Mouse (Mus musculus) limb, embryonic 14.5 days (tissue): ENCODE measurements at regions not wholly inside any gene's neighbourhood (a gene's known extent, or its start where the extent isn't known, plus 50 kb on each side); places are given as distances from the start of the nearest gene placed in this dataset.
A peak's percentile ranks its signal among the peaks of the same experiment; 100 is the strongest.

ENCODE experiments used
- ATAC-seq: fragments of 200-750 bp; cut with Nextera tagmentation; 2 replicates; pipeline ENCODE4 v1.8.0; 2017; ENCODE audit warnings: low read depth, moderate number of reproducible peaks, moderate TSS enrichment; ENCODE audit not compliant: low FRiP score
- DNase-seq: peaks from one replicate; pipeline ENCODE4 v3.0.0-alpha.2; 2015; ENCODE audit warnings: low spot score
- H3K27ac ChIP-seq: fragments of 300-500 bp; sonication (generic); replicated peaks from 2 replicates; pipeline ENCODE4 v1.5.1; 2014; ENCODE audit warnings: low read depth, mild to moderate bottlenecking, low read length, moderate library complexity, mixed read lengths
- H3K27me3 ChIP-seq: fragments of 300-500 bp; sonication (generic); 2 replicates; pipeline ENCODE4 v1.6.1; 2014; ENCODE audit warnings: low read length, mixed read lengths; ENCODE audit not compliant: control insufficient read depth, insufficient read depth
- H3K36me3 ChIP-seq: fragments of 300-500 bp; sonication (generic); 2 replicates; pipeline ENCODE4 v1.6.1; 2014; ENCODE audit warnings: mild to moderate bottlenecking, low read length, moderate library complexity, mixed read lengths; ENCODE audit not compliant: control insufficient read depth, insufficient read depth
- H3K4me1 ChIP-seq: fragments of 300-500 bp; sonication (generic); 2 replicates; pipeline ENCODE4 v1.6.1; 2014; ENCODE audit warnings: antibody characterized with exemption, low read length, mixed read lengths; ENCODE audit not compliant: control insufficient read depth, insufficient read depth
- H3K4me2 ChIP-seq: fragments of 300-500 bp; sonication (generic); replicated peaks from 2 replicates; pipeline ENCODE4 v1.6.1; 2014; ENCODE audit warnings: low read depth, mild to moderate bottlenecking, low read length, moderate library complexity; ENCODE audit not compliant: severe bottlenecking
- H3K4me3 ChIP-seq: fragments of 300-500 bp; sonication (generic); replicated peaks from 2 replicates; pipeline ENCODE4 v1.5.1; 2014; ENCODE audit warnings: low read length
- H3K9ac ChIP-seq: fragments of 300-500 bp; sonication (generic); 2 replicates; pipeline ENCODE4 v1.6.1; 2014; ENCODE audit warnings: mild to moderate bottlenecking, low read depth, low read length, moderate library complexity; ENCODE audit not compliant: severe bottlenecking
- H3K9me3 ChIP-seq: fragments of 300-500 bp; sonication (generic); 2 replicates; pipeline ENCODE4 v1.6.1; 2016; ENCODE audit warnings: low read length; ENCODE audit not compliant: control insufficient read depth
- POLR2A ChIP-seq: fragments of 200-500 bp; IDR thresholded peaks from 2 replicates; pipeline ENCODE4 v1.8.0; 2012; ENCODE audit warnings: inconsistent platforms, mild to moderate bottlenecking, moderate library complexity, borderline replicate concordance; ENCODE audit not compliant: insufficient read depth, insufficient read length; ENCODE audit errors: extremely low read depth
- WGBS: fragments of 180-500 bp; shearing (Covaris S2); extraction: QIAGEN DNeasy Blood & Tissue Kit; methylation state at CpG from one replicate; pipeline ENCODE4 v1.1.7; 2014; 5-methylcytosine and 5-hydroxymethylcytosine counted together

GRCm38 (mm10) chr14:102216581-102217368, 487.0 kb downstream of the Lmo7 start:
- H3K9me3 ChIP-seq: no peaks in the 10 kb centered on the region
- ATAC-seq: peak; percentile 76
- H3K4me1 ChIP-seq: peaks cover 3% of the 10 kb centered on the region; the same call in 1 of the 2 replicates
- H3K27me3 ChIP-seq: no peaks in the 10 kb centered on the region
- TF ChIP-seq POLR2A: no peak
- H3K4me2 ChIP-seq: no peak overlapping the region
- no peak overlapping the region for H3K9ac ChIP-seq
- no peaks in the 10 kb centered on the region for H3K36me3 ChIP-seq
- H3K4me3 ChIP-seq: no peak overlapping the region
- DNase-seq: peak; percentile 68
- 44% methylated on average over 7 of the region's 7 CpGs for WGBS
- no peak overlapping the region for H3K27ac ChIP-seq

GRCm38 (mm10) chr14:102215267-102215964, 485.7 kb downstream of the Lmo7 start:
- no peak for DNase-seq
- no peaks in the 10 kb centered on the region for H3K9me3 ChIP-seq
- no peak for ATAC-seq
- TF ChIP-seq POLR2A: no peak
- no peak overlapping the region for H3K4me3 ChIP-seq
- peaks cover 3% of the 10 kb centered on the region; the same call in 1 of the 2 replicates for H3K4me1 ChIP-seq
- H3K27ac ChIP-seq: no peak overlapping the region
- 68% methylated on average over 3 of the region's 4 CpGs for WGBS
- H3K4me2 ChIP-seq: no peak overlapping the region
- H3K27me3 ChIP-seq: no peaks in the 10 kb centered on the region
- no peak overlapping the region for H3K9ac ChIP-seq
- H3K36me3 ChIP-seq: no peaks in the 10 kb centered on the region

- H3K9ac ChIP-seq: no peak overlapping the region
- no peaks in the 10 kb centered on the region for H3K9me3 ChIP-seq
- H3K27ac ChIP-seq: no peak overlapping the region
- DNase-seq (no peak), ATAC-seq (no peak)
- TF ChIP-seq POLR2A: no peak
- WGBS: 90% methylated on average over 2 of the region's 2 CpGs
- H3K36me3 ChIP-seq: no peaks in the 10 kb centered on the region
- H3K27me3 ChIP-seq: no peaks in the 10 kb centered on the region
- H3K4me2 ChIP-seq: no peak overlapping the region
- no peak overlapping the region for H3K4me3 ChIP-seq
- H3K4me1 ChIP-seq: peaks cover 3% of the 10 kb centered on the region; the same call in 1 of the 2 replicates
Measured at GRCm38 (mm10) chr14:102212079-102212478, 482.3 kb downstream of the Lmo7 start.

DNA sequence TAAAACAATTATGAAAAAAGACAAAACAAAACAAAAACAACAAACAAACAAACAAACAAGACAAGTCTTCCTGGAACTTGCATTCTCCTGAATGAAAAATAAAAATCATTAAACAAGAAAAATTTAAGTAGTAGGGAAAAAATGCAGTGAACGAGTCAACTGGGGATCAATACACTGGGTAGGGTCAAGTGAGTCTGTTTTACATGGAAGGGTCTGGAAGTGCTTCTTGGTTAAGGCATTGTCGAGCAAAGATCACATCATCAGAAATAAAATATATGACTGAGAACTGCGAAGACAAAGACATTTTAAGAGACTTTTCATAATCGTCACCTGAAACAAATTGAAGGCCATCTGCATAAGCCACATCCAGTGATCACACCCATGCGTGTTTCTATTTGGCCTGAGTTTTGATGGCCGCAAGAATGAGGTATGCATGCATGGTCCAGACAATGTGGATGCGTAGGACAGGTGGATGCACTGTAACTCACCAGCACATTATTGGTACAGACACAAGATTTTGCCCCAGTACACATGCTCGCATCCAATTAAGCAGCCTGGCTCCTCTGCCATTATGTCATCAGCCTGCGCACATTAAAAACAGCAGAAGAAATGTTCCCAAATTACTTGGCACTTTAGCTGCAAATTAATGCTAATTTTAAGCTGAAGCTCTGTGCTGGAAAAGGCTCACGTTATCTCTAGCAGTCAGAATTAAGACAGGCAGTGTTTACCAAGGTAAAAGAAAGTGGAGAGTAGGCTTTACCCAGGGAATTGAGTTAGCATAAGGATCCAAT, 475.3 kb downstream of the Lmo7 start:
- Histone ChIP-seq H3K9ac (no peak overlapping the region), H3K36me3 (no peaks in the 10 kb centered on the region), H3K4me3 (no peak overlapping the region), H3K27me3 (no peaks in the 10 kb centered on the region), H3K4me1 (no peaks in the 10 kb centered on the region), H3K4me2 (no peak overlapping the region), H3K9me3 (no peaks in the 10 kb centered on the region), H3K27ac (no peak overlapping the region)
- 83% methylated on average over 10 of the region's 10 CpGs for whole genome bisulfite sequencing
- no peak for DNase-seq
- no peak for ATAC-seq
- no peak for TF ChIP-seq POLR2A

GRCm38 (mm10) chr14:102199430-102199829, 469.7 kb downstream of the Lmo7 start:
- no peak overlapping the region for H3K4me3 ChIP-seq
- H3K27ac ChIP-seq: no peak overlapping the region

More at GRCm38 (mm10) chr14:102199430-102199829, 469.7 kb downstream of the Lmo7 start:
- no peak overlapping the region for H3K9ac ChIP-seq
- WGBS: 89% methylated on average over 6 of the region's 6 CpGs
- no peak for DNase-seq
- ATAC-seq: no peak
- H3K4me1 ChIP-seq: no peaks in the 10 kb centered on the region
- no peaks in the 10 kb centered on the region for H3K9me3 ChIP-seq
- H3K27me3 ChIP-seq: no peaks in the 10 kb centered on the region
- no peak overlapping the region for H3K4me2 ChIP-seq
- H3K36me3 ChIP-seq: no peaks in the 10 kb centered on the region
- no peak for TF ChIP-seq POLR2A
